In genomic region chr11:6899271-6900005, GRCm38 (mm10) we compare ENCODE assay signal across 10 mouse cellular contexts.
DNase-seq lines count a peak whose midpoint lies in the region; ATAC-seq and TF ChIP-seq lines count a peak whose summit lies in the region.
"Had no signal": no experiment of that assay in that cellular context is flagged by ENCODE, and none has a peak within 500 bp of the region (broad histone marks: within the 10 kb centered on the region; RNA-seq: fewer than 3 reads in every experiment).

No protein-coding gene starts in this region.

- H3K27ac ChIP-seq in hindbrain, postnatal 0 days: 0 out of 2 replicates have a peak overlapping the region, but pooled peaks have one; percentile 29
- H3K27ac ChIP-seq in hindbrain, embryonic 12.5 days: no peak overlapping the region
- no peak overlapping the region for H3K27ac ChIP-seq in lung, postnatal 0 days (ENCODE audit: low read length)

- TF ChIP-seq CTCF in hindbrain, postnatal 0 days (IDR thresholded peaks at IDR 0.05; ENCODE audit: low read depth): peak; percentile 14; the same call in 1 of the 2 replicates
- TF ChIP-seq CTCF in lung, postnatal 0 days (IDR thresholded peaks at IDR 0.05): no peak

- H3K4me3 ChIP-seq in hindbrain, postnatal 0 days (ENCODE audit: low read length): no peak overlapping the region
- no peak overlapping the region for H3K4me3 ChIP-seq in hindbrain, embryonic 12.5 days
- no peak overlapping the region for H3K4me3 ChIP-seq in lung, postnatal 0 days (ENCODE audit: low read depth, low read length)

- no peaks in the 10 kb centered on the region for H3K9me3 ChIP-seq in hindbrain, postnatal 0 days (ENCODE audit: low read length)
- H3K9me3 ChIP-seq in hindbrain, embryonic 12.5 days (replicated peaks): no peaks in the 10 kb centered on the region
- H3K9me3 ChIP-seq in lung, postnatal 0 days (ENCODE audit: low read length): no peaks in the 10 kb centered on the region

- WGBS in hindbrain, postnatal 0 days: 63% methylated on average over 13 of the region's 13 CpGs
- WGBS in hindbrain, embryonic 12.5 days: 78% methylated on average over 13 of the region's 13 CpGs
- WGBS in lung, postnatal 0 days: 52% methylated on average over 13 of the region's 13 CpGs

- no peaks in the 10 kb centered on the region for H3K36me3 ChIP-seq in hindbrain, postnatal 0 days (ENCODE audit: insufficient read depth, low read length)
- H3K36me3 ChIP-seq in hindbrain, embryonic 12.5 days: no peaks in the 10 kb centered on the region
- no peaks in the 10 kb centered on the region for H3K36me3 ChIP-seq in lung, postnatal 0 days (ENCODE audit: insufficient read depth, low read length)

- TF ChIP-seq EP300 in lung, postnatal 0 days (IDR thresholded peaks at IDR 0.05): no peak

- peaks cover 14% of the 10 kb centered on the region for H3K4me1 ChIP-seq in hindbrain, postnatal 0 days (ENCODE audit: insufficient read depth, low read length)
- H3K4me1 ChIP-seq in hindbrain, embryonic 12.5 days: peaks cover 12% of the 10 kb centered on the region; the same call in 1 of the 2 replicates
- no peaks in the 10 kb centered on the region for H3K4me1 ChIP-seq in lung, postnatal 0 days (ENCODE audit: insufficient read depth, low read depth, low read length)

- no peaks in the 10 kb centered on the region for H3K27me3 ChIP-seq in hindbrain, postnatal 0 days (ENCODE audit: insufficient read depth, low read length)
- no peaks in the 10 kb centered on the region for H3K27me3 ChIP-seq in hindbrain, embryonic 12.5 days
- H3K27me3 ChIP-seq in lung, postnatal 0 days (replicated peaks; ENCODE audit: insufficient read depth, low read length): no peaks in the 10 kb centered on the region

- ATAC-seq in hindbrain, postnatal 0 days: no peak
- no peak for ATAC-seq in hindbrain, embryonic 12.5 days (ENCODE audit: low FRiP score)
- no peak for ATAC-seq in lung, postnatal 0 days
- ATAC-seq: inflammation-experienced regulatory T-cells, adult 6 months; liver, postnatal 0 days had no signal

- no peak overlapping the region for H3K4me2 ChIP-seq in hindbrain, postnatal 0 days (ENCODE audit: low read depth, low read length)
- H3K4me2 ChIP-seq in hindbrain, embryonic 12.5 days (replicated peaks): no peak overlapping the region
- no peak overlapping the region for H3K4me2 ChIP-seq in lung, postnatal 0 days (replicated peaks; ENCODE audit: low read depth, low read length)

- H3K9ac ChIP-seq in hindbrain, postnatal 0 days (replicated peaks; ENCODE audit: low read length): no peak overlapping the region
- H3K9ac ChIP-seq in hindbrain, embryonic 12.5 days: no peak overlapping the region
- H3K9ac ChIP-seq in lung, postnatal 0 days (replicated peaks; ENCODE audit: low read depth): no peak overlapping the region
- H3K9ac ChIP-seq: liver, postnatal 0 days had no signal

- DNase-seq in hindbrain, postnatal 0 days (ENCODE audit: low spot score): peak; percentile 27
- DNase-seq in cerebellum, adult 11-12 months: peak; percentile 94
- DNase-seq in left cerebral cortex, adult 11 months (ENCODE audit: low spot score): peak; percentile 35
- peak; percentile 34 for DNase-seq in right cerebral cortex, postnatal 14 days
- DNase-seq in urinary bladder, postnatal 36 days (ENCODE audit: low spot score in 2 of 2): no peak
- DNase-seq in embryo, embryonic 10 days (ENCODE audit: low spot score): no peak
- DNase-seq in lung, postnatal 0 days (ENCODE audit: low spot score): no peak
- DNase-seq: liver, postnatal 0 days had no signal

Comparison
In these comparisons a context has a peak if more than half of its experiments do, and no peak if none do; other contexts are left out.
1. DNase-seq: peak in hindbrain, postnatal 0 days (single experiment), cerebellum, adult 11-12 months (single experiment), left cerebral cortex, adult 11 months (single experiment) and right cerebral cortex, postnatal 14 days (single experiment); none in urinary bladder, postnatal 36 days (0 of 2), embryo, embryonic 10 days (single experiment) and lung, postnatal 0 days (single experiment).